Mouse (Mus musculus): Measurements from ENCODE around the gene Igf2r.

GRCm38 (mm10) chr17:12770500-12770899 lies 1.0 kb upstream of the Igf2r start:
- TF ChIP-seq CTCF (IDR thresholded peaks at IDR 0.05; ENCODE audit: insufficient read depth, low read depth, low read length) (no peak), POLR2A (IDR thresholded peaks at IDR 0.05; ENCODE audit: insufficient read depth, low read depth, low read length) (no peak)

All from olfactory bulb, adult 2 months (tissue).